Comparison of ENCODE assay signal across 11 mouse cellular contexts in genomic region chr13:70464996-70465395, GRCm38 (mm10).
"Had no signal": no experiment of that assay in that cellular context is flagged by ENCODE, and none has a peak within 500 bp of the region (broad histone marks: within the 10 kb centered on the region; RNA-seq: fewer than 3 reads in every experiment).

No protein-coding gene starts in this region.

- DNase-seq: kidney, adult 8-10 months; kidney, postnatal 25 days; thymus, postnatal 4 days had no signal

- H3K4me3 ChIP-seq: left cerebral cortex, adult 2 months; limb, embryonic 15.5 days; liver, embryonic 12.5 days; lung, embryonic 15.5 days; midbrain, embryonic 10.5 days; myocyte; neural tube, embryonic 15.5 days had no signal

- ATAC-seq: liver, embryonic 12.5 days had no signal

- H3K9me3 ChIP-seq: limb, embryonic 15.5 days; liver, embryonic 12.5 days; lung, embryonic 15.5 days; midbrain, embryonic 10.5 days; neural tube, embryonic 15.5 days had no signal

- H3K36me3 ChIP-seq: limb, embryonic 15.5 days; liver, embryonic 12.5 days; lung, embryonic 15.5 days; midbrain, embryonic 10.5 days; neural tube, embryonic 15.5 days had no signal

- H3K27me3 ChIP-seq: limb, embryonic 15.5 days; liver, embryonic 12.5 days; lung, embryonic 15.5 days; neural tube, embryonic 15.5 days had no signal

- H3K9ac ChIP-seq: limb, embryonic 15.5 days; liver, embryonic 12.5 days; lung, embryonic 15.5 days; neural tube, embryonic 15.5 days had no signal

- H3K4me2 ChIP-seq: limb, embryonic 15.5 days; liver, embryonic 12.5 days; lung, embryonic 15.5 days; neural tube, embryonic 15.5 days had no signal

- H3K27ac ChIP-seq: left cerebral cortex, adult 2 months; limb, embryonic 15.5 days; liver, embryonic 12.5 days; lung, embryonic 15.5 days; midbrain, embryonic 10.5 days; neural tube, embryonic 15.5 days; stomach, postnatal 0 days had no signal

- H3K4me1 ChIP-seq: limb, embryonic 15.5 days; liver, embryonic 12.5 days; lung, embryonic 15.5 days; midbrain, embryonic 10.5 days had no signal
